Mouse (Mus musculus) midbrain, embryonic 13.5 days (tissue): ENCODE data around the gene Glb1l. TPM values are rescaled to one million over a fixed set of nuclear protein-coding genes. Genes with fewer than 3 reads are reported as not detected.

ENCODE experiments used
- ATAC-seq: fragments of 200-750 bp; cut with Nextera tagmentation; 2 replicates; pipeline ENCODE4 v1.8.0; 2017; ENCODE audit warnings: mild to moderate bottlenecking, moderate TSS enrichment, moderate library complexity
- H3K27ac ChIP-seq: fragments of 300-500 bp; sonication (generic); 2 replicates; pipeline ENCODE4 v1.5.1; 2015; ENCODE audit warnings: inconsistent platforms, mild to moderate bottlenecking, moderate library complexity
- H3K27me3 ChIP-seq: fragments of 300-500 bp; sonication (generic); 2 replicates; pipeline ENCODE4 v1.6.1; 2015; ENCODE audit warnings: mild to moderate bottlenecking, inconsistent platforms
- H3K36me3 ChIP-seq: fragments of 300-500 bp; sonication (generic); 2 replicates; pipeline ENCODE4 v1.6.1; 2015; ENCODE audit warnings: mild to moderate bottlenecking, inconsistent platforms
- H3K4me1 ChIP-seq: fragments of 300-500 bp; sonication (generic); replicated peaks from 2 replicates; pipeline ENCODE4 v1.6.1; 2015; ENCODE audit warnings: inconsistent platforms
- H3K4me2 ChIP-seq: fragments of 300-500 bp; sonication (generic); replicated peaks from 2 replicates; pipeline ENCODE4 v1.6.1; 2015; ENCODE audit warnings: moderate library complexity, mild to moderate bottlenecking, inconsistent platforms
- H3K4me3 ChIP-seq: fragments of 300-500 bp; sonication (generic); replicated peaks from 2 replicates; pipeline ENCODE4 v1.5.1; 2015; ENCODE audit warnings: mild to moderate bottlenecking, inconsistent platforms
- H3K9ac ChIP-seq: fragments of 300-500 bp; sonication (generic); replicated peaks from 2 replicates; pipeline ENCODE4 v1.6.1; 2015; ENCODE audit warnings: mild to moderate bottlenecking, inconsistent platforms
- H3K9me3 ChIP-seq: fragments of 300-500 bp; sonication (generic); 2 replicates; pipeline ENCODE4 v1.6.1; 2016; ENCODE audit warnings: mild to moderate bottlenecking, inconsistent platforms
- WGBS: fragments of 180-500 bp; shearing (Covaris S2); methylation state at CpG from one replicate; pipeline ENCODE4 v1.1.7; 2015; 5-methylcytosine and 5-hydroxymethylcytosine counted together
- microRNA-seq: library from miRNA; unstranded; fragments of <30 nt; microRNA quantifications from one replicate; pipeline ENCODE4, GENCODE M21; 2016
- polyA plus RNA-seq: library from polyadenylated mRNA; unstranded; fragments of >200 nt; fragmentation: Nextera tagmentation; extraction: Ambion mirVana; gene quantifications from 2 replicates; pipeline ENCODE4 v1.2.1, GENCODE M21; 2015

The Glb1l gene
- polyA plus RNA-seq, 1 experiment from 2014 or later = 24.9 TPM

DNA sequence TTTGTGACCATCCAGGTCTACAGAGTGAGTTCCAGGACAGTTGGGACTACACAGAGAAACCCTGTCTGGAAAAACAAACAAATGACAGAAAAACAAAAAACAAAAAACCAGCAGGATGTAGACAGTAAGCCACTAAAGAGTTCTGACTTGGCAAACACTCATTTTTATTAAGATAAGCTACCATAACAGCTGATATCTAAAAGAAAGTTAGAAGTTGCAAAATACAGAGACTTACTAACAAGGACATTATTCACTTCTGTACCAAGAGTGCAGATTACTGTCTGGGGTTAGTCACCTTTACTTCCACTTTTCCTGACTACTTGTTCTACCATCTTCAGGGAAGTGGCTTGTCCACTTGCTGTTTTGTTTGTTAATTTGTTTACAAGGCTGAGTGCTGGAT, 51.6 kb downstream of the Glb1l start:
- Histone ChIP-seq H3K27ac (no peak overlapping the region), H3K9me3 (no peaks in the 10 kb centered on the region), H3K4me3 (no peak overlapping the region), H3K36me3 (no peaks in the 10 kb centered on the region), H3K27me3 (no peaks in the 10 kb centered on the region; the same call in 1 of the 2 replicates), H3K4me1 (no peaks in the 10 kb centered on the region), H3K4me2 (no peak overlapping the region), H3K9ac (no peak overlapping the region)
- ATAC-seq = no peak

- Histone ChIP-seq H3K36me3 (no peaks in the 10 kb centered on the region), H3K4me2 (no peak overlapping the region), H3K4me1 (no peaks in the 10 kb centered on the region), H3K9me3 (no peaks in the 10 kb centered on the region), H3K27me3 (no peaks in the 10 kb centered on the region; the same call in 1 of the 2 replicates), H3K27ac (no peak overlapping the region), H3K4me3 (no peak overlapping the region), H3K9ac (no peak overlapping the region)
- 74% methylated on average over 3 of the region's 3 CpGs for WGBS
- no peak for ATAC-seq
Measured at GRCm38 (mm10) chr1:75155837-75156236, 54.8 kb downstream of the Glb1l start.

DNA sequence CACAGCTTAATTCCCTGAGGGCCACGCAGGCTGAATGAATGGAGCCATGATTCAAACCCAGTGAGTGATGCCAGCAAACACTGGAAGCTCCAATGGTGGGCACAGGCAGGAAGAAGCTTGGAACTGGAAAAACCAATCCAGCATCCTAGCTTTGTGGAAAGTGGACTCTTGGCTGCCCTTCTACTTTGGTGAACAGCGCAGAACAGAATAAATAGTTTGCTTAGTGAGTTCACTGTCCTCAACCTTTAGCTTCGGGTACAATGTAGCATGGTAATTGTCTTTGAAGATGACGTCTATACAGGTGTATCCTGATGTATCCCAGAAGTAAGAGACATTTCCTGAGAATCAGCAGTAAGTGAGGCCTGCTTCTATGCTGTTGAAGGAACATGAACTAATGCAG, 61.9 kb downstream of the Glb1l start:
- no peak overlapping the region for H3K4me2 ChIP-seq
- WGBS = 92% methylated on average over 4 of the region's 4 CpGs
- H3K27ac ChIP-seq = no peak overlapping the region
- no peak for ATAC-seq
- peaks cover 46% of the 10 kb centered on the region for H3K36me3 ChIP-seq
- peaks cover 13% of the 10 kb centered on the region for H3K4me1 ChIP-seq
- no peaks in the 10 kb centered on the region for H3K27me3 ChIP-seq
- no peak overlapping the region for H3K9ac ChIP-seq
- H3K9me3 ChIP-seq = no peaks in the 10 kb centered on the region
- no peak overlapping the region for H3K4me3 ChIP-seq

Small RNAs within 50 kb of the gene (microRNA-seq; reads per million reads assigned to microRNA genes)
- not detected for gene Gm27943

Other genes starting within 250 kb of the Glb1l start
- gene Nhej1, start 85.6 kb downstream of the Glb1l start, polyA plus RNA-seq = 8.6 and 8.7 TPM in 2 replicates
- not detected in 2 replicates for gene Slc23a3, start 76.9 kb downstream of the Glb1l start, polyA plus RNA-seq
- 66.7 and 68.5 TPM in 2 replicates for gene Cnppd1, start 68.1 kb downstream of the Glb1l start, polyA plus RNA-seq
- 99.4 and 109 TPM in 2 replicates for gene Retreg2, start 68.0 kb downstream of the Glb1l start, polyA plus RNA-seq
- 37.8 and 39.2 TPM in 2 replicates for gene Zfand2b, start 42.2 kb downstream of the Glb1l start, polyA plus RNA-seq
- gene Abcb6, start 30.4 kb downstream of the Glb1l start, polyA plus RNA-seq = 37.8 and 38.3 TPM in 2 replicates
- gene Ankzf1, start 18.7 kb downstream of the Glb1l start, polyA plus RNA-seq = 23.9 and 27.5 TPM in 2 replicates
- 39.8 and 43.1 TPM in 2 replicates for gene Atg9a, start 18.6 kb downstream of the Glb1l start, polyA plus RNA-seq
- 137 and 152 TPM in 2 replicates for gene Stk16, start within 50 bp of the Glb1l start, polyA plus RNA-seq
- gene Tuba4a, start 9.1 kb upstream of the Glb1l start, polyA plus RNA-seq = 3.9 and 5.3 TPM in 2 replicates
- gene A630095N17Rik, start 21.3 kb upstream of the Glb1l start, polyA plus RNA-seq = not detected in 2 replicates
- gene Dnajb2, start 25.6 kb upstream of the Glb1l start, polyA plus RNA-seq = 47.6 and 56.7 TPM in 2 replicates
- 11.1 and 14.0 TPM in 2 replicates for gene Ptprn, start 53.7 kb upstream of the Glb1l start, polyA plus RNA-seq
- gene Resp18, start 67.6 kb upstream of the Glb1l start, polyA plus RNA-seq = 97.4 and 99.9 TPM in 2 replicates
- gene Dnpep, start 107.2 kb upstream of the Glb1l start, polyA plus RNA-seq = 155 and 161 TPM in 2 replicates
- gene Des, start 149.5 kb upstream of the Glb1l start, polyA plus RNA-seq = 0.84 and 1.1 TPM in 2 replicates
- 11.2 and 12.8 TPM in 2 replicates for gene Speg, start 164.5 kb upstream of the Glb1l start, polyA plus RNA-seq
- 78.4 and 88.8 TPM in 2 replicates for gene Gmppa, start 225.1 kb upstream of the Glb1l start, polyA plus RNA-seq
- 57.3 and 81.6 TPM in 2 replicates for gene Asic4, start 239.6 kb upstream of the Glb1l start, polyA plus RNA-seq